Mouse (Mus musculus): ENCODE measurements around the gene Olfr970. TPM values are rescaled to one million over a fixed set of nuclear protein-coding genes. Genes with fewer than 3 reads are reported as not detected.

Olfr970 gene
- not detected for total RNA-seq (2023)

GRCm38 (mm10) chr9:39808560-39808959 lies at the start of gene Olfr970:
Gene Olfr970, plus strand, starts transcription at chr9:39808860.

DNA sequence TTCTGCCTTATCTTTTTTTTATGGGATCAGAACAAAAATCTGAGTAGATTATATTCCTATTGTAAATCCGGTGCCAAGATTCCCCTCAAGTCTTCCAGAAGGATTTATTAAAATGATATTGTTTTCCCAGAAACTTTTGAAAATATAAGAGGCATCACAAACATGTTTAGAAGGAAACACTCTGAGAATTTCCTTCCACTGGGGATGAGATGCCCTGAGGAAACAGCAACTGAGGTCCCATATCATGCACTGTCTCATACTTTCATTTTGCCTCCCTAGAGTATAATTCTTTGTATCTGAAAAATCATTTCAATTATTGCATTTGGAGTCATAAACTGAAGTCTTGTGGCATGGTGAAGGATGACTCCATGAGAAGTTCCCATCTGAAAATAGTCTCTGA lies 25.5 kb upstream of the Olfr970 start, which contains the start of gene Olfr968:
Olfr968 (minus strand) TSS at position 101 of the 400 bp plus-strand sequence.

DNA sequence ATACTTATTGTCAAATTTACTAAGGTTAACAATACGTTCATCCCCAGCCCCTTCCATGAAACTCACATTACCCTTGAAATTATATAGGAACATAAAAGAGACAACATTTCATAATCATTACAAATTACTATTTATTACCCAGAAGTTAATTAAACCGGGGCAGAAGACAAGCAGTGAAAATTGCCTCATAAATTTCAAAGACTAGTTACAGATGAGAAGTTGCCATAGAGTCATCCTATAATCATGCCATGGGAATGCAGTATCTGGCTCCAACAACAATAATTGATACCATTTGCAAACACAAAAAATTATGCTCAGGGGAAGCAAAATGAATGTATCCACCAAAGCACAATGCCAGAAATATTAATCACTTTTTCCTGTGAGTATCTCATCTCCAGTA lies 18.1 kb upstream of the Olfr970 start, which contains the start of gene Olfr969:
Olfr969 (plus strand) TSS at position 388 of the 400 bp plus-strand sequence.

GRCm38 (mm10) chr9:39836576-39836975 lies 27.9 kb downstream of the Olfr970 start, which contains the start of gene Olfr971:
Gene Olfr971, plus strand, starts transcription at chr9:39836876.

GRCm38 (mm10) chr9:39866122-39866521 lies 57.5 kb downstream of the Olfr970 start, which contains the start of gene Olfr972:
Gene Olfr972, plus strand, starts transcription at chr9:39866422.

Other genes starting within 250 kb of the Olfr970 start
- not detected for gene Olfr959, start 233.3 kb upstream of the Olfr970 start, total RNA-seq (2023)
- not detected for gene AW551984, start 204.5 kb upstream of the Olfr970 start, total RNA-seq (2023)
- not detected for gene Olfr148, start 198.2 kb upstream of the Olfr970 start, total RNA-seq (2023)
- gene Olfr960, start 187.5 kb upstream of the Olfr970 start, total RNA-seq (2023): not detected
- not detected for gene Olfr961, start 163.8 kb upstream of the Olfr970 start, total RNA-seq (2023)
- gene Olfr963, start 141.7 kb upstream of the Olfr970 start, total RNA-seq (2023): not detected
- not detected for gene Olfr149, start 101.7 kb upstream of the Olfr970 start, total RNA-seq (2023)
- not detected for gene Olfr965, start 97.5 kb upstream of the Olfr970 start, total RNA-seq (2023)
- not detected for gene Olfr150, start 77.9 kb upstream of the Olfr970 start, total RNA-seq (2023)
- not detected for gene Olfr967, start 62.6 kb upstream of the Olfr970 start, total RNA-seq (2023)
- gene Olfr968, start 25.6 kb upstream of the Olfr970 start, total RNA-seq (2023): not detected
- gene Olfr969, start 17.9 kb upstream of the Olfr970 start, total RNA-seq (2023): not detected
- not detected for gene Olfr971, start 28.0 kb downstream of the Olfr970 start, total RNA-seq (2023)
- gene Olfr972, start 57.6 kb downstream of the Olfr970 start, total RNA-seq (2023): not detected
- not detected for gene Olfr229, start 98.5 kb downstream of the Olfr970 start, total RNA-seq (2023)
- not detected for gene Olfr974, start 128.6 kb downstream of the Olfr970 start, total RNA-seq (2023)
- not detected for gene Olfr975, start 143.2 kb downstream of the Olfr970 start, total RNA-seq (2023)
- not detected for gene Olfr976, start 152.3 kb downstream of the Olfr970 start, total RNA-seq (2023)
- not detected for gene Olfr978, start 183.3 kb downstream of the Olfr970 start, total RNA-seq (2023)
- gene Olfr979, start 194.6 kb downstream of the Olfr970 start, total RNA-seq (2023): not detected
- gene Olfr980, start 200.7 kb downstream of the Olfr970 start, total RNA-seq (2023): not detected
- not detected for gene Olfr981, start 212.6 kb downstream of the Olfr970 start, total RNA-seq (2023)